Mouse (Mus musculus): ENCODE measurements at regions not wholly inside any gene's neighbourhood (a gene's known extent, or its start where the extent isn't known, plus 50 kb on each side); places are given as distances from the start of the nearest gene placed in this dataset.

GRCm38 (mm10) chr16:64166036-64166435, 302.1 kb upstream of the Epha3 start:
- peak; percentile 2 for DNase-seq

- no peak for DNase-seq
These were observed 281.9 kb upstream of the Epha3 start for GRCm38 (mm10) chr16:64145687-64146535.
